Mouse (Mus musculus): ENCODE measurements around the gene Wwp2. TPM values are rescaled to one million over a fixed set of nuclear protein-coding genes. Genes with fewer than 3 reads are reported as not detected.

The Wwp2 gene
- polyA plus RNA-seq, 1 experiment from 2014 or later = 39.4 TPM

- Histone ChIP-seq H3K27ac (replicated peaks) (peak overlapping the region; percentile 77), H3K9me3 (no peaks in the 10 kb centered on the region), H3K4me2 (replicated peaks) (peak overlapping the region; percentile 61), H3K36me3 (no peaks in the 10 kb centered on the region), H3K4me1 (peaks cover 12% of the 10 kb centered on the region), H3K4me3 (peak overlapping the region; percentile 90), H3K27me3 (no peaks in the 10 kb centered on the region), H3K9ac (replicated peaks) (peak overlapping the region; percentile 90)
- peak; percentile 41 for ATAC-seq (replicated peaks)
- 10% methylated on average over 16 of the region's 16 CpGs for WGBS
These were observed 766 bp downstream of the Wwp2 start for GRCm38 (mm10) chr8:107436841-107437421.

DNA sequence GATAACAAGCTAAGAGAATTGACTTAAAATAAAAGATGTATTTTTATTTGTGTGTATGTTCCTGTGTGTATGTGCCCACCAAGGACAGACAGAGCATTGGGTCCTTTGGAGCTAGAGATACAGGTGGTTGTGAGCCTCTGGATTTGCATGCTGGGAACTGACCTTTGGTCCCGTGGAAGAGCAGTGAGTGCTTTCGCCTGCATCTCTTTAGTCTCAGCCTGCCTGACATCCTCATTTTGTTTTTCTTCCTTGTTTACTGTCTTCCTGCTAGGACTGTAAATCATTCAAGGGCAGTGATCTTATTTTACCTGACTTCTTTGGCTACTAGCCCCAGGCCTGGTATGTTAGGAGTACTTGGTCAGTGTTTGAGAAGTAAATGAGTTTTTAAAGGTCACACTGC, 1.5 kb downstream of the Wwp2 start:
- H3K27me3 ChIP-seq = no peaks in the 10 kb centered on the region
- H3K27ac ChIP-seq (replicated peaks) = no peak overlapping the region
- ATAC-seq (replicated peaks) = no peak
- H3K9ac ChIP-seq (replicated peaks) = no peak overlapping the region
- H3K4me2 ChIP-seq (replicated peaks) = no peak overlapping the region
- no peaks in the 10 kb centered on the region for H3K36me3 ChIP-seq
- H3K4me3 ChIP-seq = no peak overlapping the region
- WGBS = 77% methylated on average over 2 of the region's 2 CpGs
- H3K4me1 ChIP-seq = peaks cover 12% of the 10 kb centered on the region
- H3K9me3 ChIP-seq = no peaks in the 10 kb centered on the region

- no peak for ATAC-seq (replicated peaks)
- Histone ChIP-seq H3K27ac (replicated peaks) (no peak overlapping the region), H3K36me3 (no peaks in the 10 kb centered on the region), H3K9me3 (no peaks in the 10 kb centered on the region), H3K4me3 (no peak overlapping the region), H3K4me1 (peaks cover 12% of the 10 kb centered on the region), H3K27me3 (no peaks in the 10 kb centered on the region), H3K4me2 (replicated peaks) (no peak overlapping the region), H3K9ac (replicated peaks) (no peak overlapping the region)
- WGBS = 80% methylated on average over 3 of the region's 3 CpGs
These were observed 3.9 kb downstream of the Wwp2 start for GRCm38 (mm10) chr8:107439880-107440625.

GRCm38 (mm10) chr8:107444626-107445025, 8.5 kb downstream of the Wwp2 start:
- no peaks in the 10 kb centered on the region for H3K27me3 ChIP-seq
- WGBS = 51% methylated on average over 3 of the region's 3 CpGs
- no peak for ATAC-seq (replicated peaks)

DNA sequence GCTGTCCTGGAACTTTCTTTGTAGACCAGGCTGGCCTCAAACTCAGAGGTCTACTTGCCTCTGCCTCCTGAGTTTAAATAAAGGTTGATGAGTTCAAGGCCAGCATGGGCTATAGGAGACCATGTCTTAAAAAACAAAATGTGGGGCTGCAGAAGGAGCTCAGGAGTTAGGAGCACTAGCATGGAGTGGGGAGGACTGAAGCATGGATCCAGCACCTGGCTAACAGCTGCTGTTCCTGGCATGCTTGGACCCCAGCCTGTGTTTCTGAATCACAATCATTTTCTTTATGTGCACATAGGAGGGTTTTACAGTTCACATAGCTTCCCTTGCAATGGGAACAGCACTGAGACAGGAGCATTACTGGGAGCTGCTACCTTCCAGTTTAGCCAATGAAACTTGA, 11.5 kb downstream of the Wwp2 start:
- no peak overlapping the region for H3K9ac ChIP-seq (replicated peaks)
- H3K27me3 ChIP-seq = no peaks in the 10 kb centered on the region
- H3K4me2 ChIP-seq (replicated peaks) = no peak overlapping the region
- H3K9me3 ChIP-seq = no peaks in the 10 kb centered on the region
- H3K4me3 ChIP-seq = no peak overlapping the region
- no peak for ATAC-seq (replicated peaks)
- peaks cover 13% of the 10 kb centered on the region; the same call in 1 of the 2 replicates for H3K4me1 ChIP-seq
- no peaks in the 10 kb centered on the region for H3K36me3 ChIP-seq
- no peak overlapping the region for H3K27ac ChIP-seq (replicated peaks)

More at GRCm38 (mm10) chr8:107444626-107445025, 8.5 kb downstream of the Wwp2 start:
- Histone ChIP-seq H3K27ac (replicated peaks) (no peak overlapping the region), H3K4me1 (peaks cover 13% of the 10 kb centered on the region; the same call in 1 of the 2 replicates), H3K4me2 (replicated peaks) (no peak overlapping the region), H3K9me3 (no peaks in the 10 kb centered on the region), H3K36me3 (no peaks in the 10 kb centered on the region), H3K4me3 (no peak overlapping the region), H3K9ac (replicated peaks) (no peak overlapping the region)

- Histone ChIP-seq H3K9me3 (no peaks in the 10 kb centered on the region), H3K4me3 (no peak overlapping the region), H3K27ac (replicated peaks) (no peak overlapping the region), H3K4me1 (peaks cover 13% of the 10 kb centered on the region; the same call in 1 of the 2 replicates), H3K27me3 (no peaks in the 10 kb centered on the region), H3K9ac (replicated peaks) (no peak overlapping the region), H3K4me2 (replicated peaks) (no peak overlapping the region), H3K36me3 (no peaks in the 10 kb centered on the region)
- WGBS = 45% methylated on average over 4 of the region's 4 CpGs
- no peak for ATAC-seq (replicated peaks)
These were observed 12.3 kb downstream of the Wwp2 start for GRCm38 (mm10) chr8:107448382-107448889.

DNA sequence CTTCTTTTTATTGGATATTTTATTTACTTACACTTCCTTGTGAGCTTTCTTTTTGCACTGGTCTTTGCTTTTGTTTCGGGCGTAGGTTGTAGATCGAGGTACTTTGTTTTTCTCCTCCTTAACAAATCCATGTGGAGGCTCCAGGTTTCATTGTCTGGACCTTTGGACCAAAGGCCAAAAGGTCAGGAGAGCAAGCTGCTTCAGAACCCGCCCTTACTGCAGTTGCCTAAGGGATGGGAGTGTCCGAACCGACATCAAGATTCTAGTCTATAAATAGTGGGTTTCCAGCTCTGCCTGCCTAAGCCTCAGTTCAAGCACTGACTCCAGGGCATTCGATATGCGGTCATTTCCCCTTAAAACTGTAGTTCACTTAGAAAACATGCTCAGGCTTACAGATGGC, 13.0 kb downstream of the Wwp2 start:
- no peak overlapping the region for H3K27ac ChIP-seq (replicated peaks)
- peaks cover 13% of the 10 kb centered on the region; the same call in 1 of the 2 replicates for H3K4me1 ChIP-seq
- no peak for ATAC-seq (replicated peaks)
- H3K27me3 ChIP-seq = no peaks in the 10 kb centered on the region
- no peak overlapping the region for H3K9ac ChIP-seq (replicated peaks)
- H3K36me3 ChIP-seq = no peaks in the 10 kb centered on the region
- H3K4me3 ChIP-seq = no peak overlapping the region
- no peak overlapping the region for H3K4me2 ChIP-seq (replicated peaks)
- WGBS = 35% methylated on average over 8 of the region's 8 CpGs
- H3K9me3 ChIP-seq = no peaks in the 10 kb centered on the region

GRCm38 (mm10) chr8:107449655-107450054, 13.5 kb downstream of the Wwp2 start:
- Histone ChIP-seq H3K4me1 (peaks cover 13% of the 10 kb centered on the region; the same call in 1 of the 2 replicates), H3K27me3 (no peaks in the 10 kb centered on the region), H3K36me3 (no peaks in the 10 kb centered on the region), H3K9ac (replicated peaks) (no peak overlapping the region), H3K9me3 (no peaks in the 10 kb centered on the region), H3K27ac (replicated peaks) (no peak overlapping the region), H3K4me2 (replicated peaks) (no peak overlapping the region), H3K4me3 (no peak overlapping the region)
- no peak for ATAC-seq (replicated peaks)
- 79% methylated on average over 6 of the region's 6 CpGs for WGBS

DNA sequence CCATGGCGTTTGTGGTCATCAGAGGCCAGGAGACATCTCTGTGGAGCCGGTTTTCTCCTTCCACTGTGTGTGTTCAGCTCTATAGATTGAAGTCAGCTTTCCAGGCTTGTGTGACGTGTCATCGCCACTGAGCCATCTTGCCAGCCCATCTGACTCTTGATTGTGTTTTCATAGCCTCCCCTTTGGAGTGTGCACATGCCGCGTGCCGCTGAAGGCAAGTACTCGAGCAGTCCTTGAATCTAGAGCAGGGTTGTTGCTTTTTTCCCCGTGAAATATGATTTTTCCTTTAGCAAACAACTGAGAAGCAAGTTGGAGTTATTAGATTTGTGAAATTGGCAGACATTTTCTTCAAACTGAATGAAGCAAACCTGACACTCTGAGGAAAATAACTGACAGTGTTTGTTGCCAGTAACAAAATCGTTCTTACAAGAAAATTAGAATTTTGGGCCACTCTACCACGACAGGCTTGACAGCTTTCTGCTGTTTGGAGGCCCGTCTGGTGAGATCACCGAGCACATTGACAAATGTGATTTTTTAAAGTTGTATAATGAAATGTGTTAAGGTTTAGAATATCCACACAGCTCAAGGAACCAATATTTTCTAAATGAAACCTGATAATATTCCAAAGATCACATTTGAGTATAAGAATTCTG, 15.4 kb downstream of the Wwp2 start:
- H3K27ac ChIP-seq (replicated peaks) = peak overlapping the region; percentile 36
- H3K4me2 ChIP-seq (replicated peaks) = no peak overlapping the region
- 75% methylated on average over 13 of the region's 13 CpGs for WGBS
- H3K4me1 ChIP-seq = peaks cover 13% of the 10 kb centered on the region; the same call in 1 of the 2 replicates
- H3K4me3 ChIP-seq = no peak overlapping the region
- no peaks in the 10 kb centered on the region for H3K27me3 ChIP-seq
- H3K9me3 ChIP-seq = no peaks in the 10 kb centered on the region
- no peak; the same call in 1 of the 2 replicates for ATAC-seq (replicated peaks)
- no peak overlapping the region for H3K9ac ChIP-seq (replicated peaks)
- H3K36me3 ChIP-seq = no peaks in the 10 kb centered on the region; the same call in 1 of the 2 replicates

- H3K27ac ChIP-seq (replicated peaks) = no peak overlapping the region
- WGBS = 97% methylated on average over 11 of the region's 11 CpGs
- H3K4me3 ChIP-seq = no peak overlapping the region
- no peak for ATAC-seq (replicated peaks)
- no peak overlapping the region for H3K4me2 ChIP-seq (replicated peaks)
- peaks cover 5% of the 10 kb centered on the region; the same call in 1 of the 2 replicates for H3K4me1 ChIP-seq
- no peaks in the 10 kb centered on the region for H3K27me3 ChIP-seq
- H3K9ac ChIP-seq (replicated peaks) = no peak overlapping the region
- peaks cover 7% of the 10 kb centered on the region for H3K36me3 ChIP-seq
- no peaks in the 10 kb centered on the region for H3K9me3 ChIP-seq
These were observed 17.2 kb downstream of the Wwp2 start for GRCm38 (mm10) chr8:107453386-107453785.

DNA sequence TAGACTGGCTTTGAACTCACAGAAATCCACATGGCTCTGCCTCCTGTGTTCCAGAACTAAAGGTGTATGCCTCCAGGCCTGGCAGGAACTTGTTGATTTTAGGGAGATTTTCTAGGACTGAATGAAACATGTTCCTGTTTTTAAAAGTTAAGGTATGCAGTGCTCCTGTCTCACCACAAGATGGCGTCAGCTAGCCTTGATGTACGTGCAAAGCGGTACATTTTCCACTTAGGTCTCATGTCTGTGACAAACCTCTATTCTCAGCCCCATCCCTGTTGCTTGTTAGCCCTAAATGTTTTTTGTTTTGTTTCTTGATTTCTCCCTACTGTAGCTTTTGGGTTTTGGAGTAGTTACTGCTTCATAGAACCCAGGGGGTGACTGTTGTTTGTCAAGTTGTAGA, 19.1 kb downstream of the Wwp2 start:
- no peak for ATAC-seq (replicated peaks)
- no peak overlapping the region for H3K4me2 ChIP-seq (replicated peaks)
- WGBS = 12% methylated on average over 3 of the region's 3 CpGs
- H3K4me3 ChIP-seq = no peak overlapping the region
- no peaks in the 10 kb centered on the region for H3K9me3 ChIP-seq
- no peak overlapping the region for H3K9ac ChIP-seq (replicated peaks)
- H3K27ac ChIP-seq (replicated peaks) = no peak overlapping the region
- peaks cover 13% of the 10 kb centered on the region for H3K36me3 ChIP-seq
- H3K27me3 ChIP-seq = no peaks in the 10 kb centered on the region
- no peaks in the 10 kb centered on the region for H3K4me1 ChIP-seq

DNA sequence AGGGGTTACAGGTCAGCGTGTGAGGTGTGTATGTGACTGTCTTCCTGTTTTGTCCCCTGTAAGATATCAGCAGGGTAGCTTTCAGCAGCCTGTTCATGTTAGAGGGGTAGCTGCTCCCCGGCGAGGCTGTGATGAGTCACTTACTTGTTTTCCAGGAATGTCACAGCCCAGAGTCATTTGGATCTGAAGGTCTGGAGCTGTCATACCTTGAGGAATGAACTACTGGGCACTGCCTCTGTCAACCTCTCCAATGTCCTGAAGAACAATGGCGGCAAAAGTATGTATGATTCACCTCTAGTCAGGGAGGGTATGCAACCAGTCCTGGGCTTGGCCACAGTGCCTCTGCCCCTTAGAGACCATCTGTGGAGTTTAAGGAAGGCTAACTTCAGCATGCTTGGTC, 21.6 kb downstream of the Wwp2 start:
- no peaks in the 10 kb centered on the region for H3K9me3 ChIP-seq
- no peak for ATAC-seq (replicated peaks)
- WGBS = 93% methylated on average over 4 of the region's 4 CpGs
- no peaks in the 10 kb centered on the region for H3K4me1 ChIP-seq
- H3K27ac ChIP-seq (replicated peaks) = no peak overlapping the region
- no peak overlapping the region for H3K9ac ChIP-seq (replicated peaks)
- H3K4me2 ChIP-seq (replicated peaks) = no peak overlapping the region
- no peak overlapping the region for H3K4me3 ChIP-seq
- H3K27me3 ChIP-seq = no peaks in the 10 kb centered on the region
- peaks cover 30% of the 10 kb centered on the region for H3K36me3 ChIP-seq
